Mouse (Mus musculus): ENCODE data around the gene Csrnp1. TPM values are rescaled to one million over a fixed set of nuclear protein-coding genes. Genes with fewer than 3 reads are reported as not detected.
A peak's percentile ranks its signal among the peaks of the same experiment; 100 is the strongest.

Csrnp1 gene
- total RNA-seq, 2 experiments from 2014 or later, result 8.9 to 11.9 TPM

GRCm38 (mm10) chr9:119951388-119951787 lies 33.1 kb downstream of the Csrnp1 start:
- DNase-seq (ENCODE audit: low spot score in 2 of 2), result no peak

DNA sequence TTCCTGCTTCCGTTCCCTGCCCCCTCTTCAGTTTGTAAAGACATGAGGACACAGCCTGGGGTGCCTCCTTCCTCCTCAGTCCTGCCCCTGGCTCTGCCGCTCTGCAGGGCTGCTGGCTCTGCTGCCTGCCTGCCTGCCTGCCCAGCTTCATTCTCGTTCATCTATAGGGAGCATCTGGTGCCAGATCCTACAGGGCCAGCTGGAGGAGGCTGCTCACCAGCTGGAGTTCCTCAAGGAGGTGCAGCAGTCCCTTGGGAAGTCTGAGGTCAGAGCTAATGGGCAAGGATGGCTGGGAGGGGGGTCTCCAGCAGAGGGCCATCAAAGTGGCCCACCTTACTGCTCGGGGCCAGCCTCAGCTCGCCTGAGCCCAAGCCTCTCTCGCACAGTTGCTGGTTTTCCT lies 34.0 kb downstream of the Csrnp1 start:
- DNase-seq (ENCODE audit: low spot score in 2 of 2), result no peak

DNA sequence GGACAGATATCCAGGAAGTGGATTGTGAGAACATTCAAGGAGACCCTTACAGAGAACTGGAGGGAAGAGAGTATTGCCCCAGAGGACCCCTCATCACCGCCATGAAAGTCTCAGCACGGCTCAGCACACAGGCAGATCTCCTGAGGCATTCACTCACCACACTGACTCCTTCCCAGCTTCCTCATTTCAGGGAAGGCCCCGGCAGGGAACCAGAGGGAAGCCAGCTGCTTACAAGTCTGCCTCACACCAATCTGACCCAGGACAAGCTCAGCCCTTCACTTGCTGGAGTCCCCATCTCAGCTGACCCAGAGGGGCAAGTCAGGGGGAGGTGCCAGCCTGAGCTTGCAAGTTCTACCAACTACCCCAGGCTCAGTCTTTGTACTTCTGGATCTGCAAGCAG lies 35.7 kb downstream of the Csrnp1 start:
- DNase-seq (ENCODE audit: low spot score in 2 of 2), result no peak

DNA sequence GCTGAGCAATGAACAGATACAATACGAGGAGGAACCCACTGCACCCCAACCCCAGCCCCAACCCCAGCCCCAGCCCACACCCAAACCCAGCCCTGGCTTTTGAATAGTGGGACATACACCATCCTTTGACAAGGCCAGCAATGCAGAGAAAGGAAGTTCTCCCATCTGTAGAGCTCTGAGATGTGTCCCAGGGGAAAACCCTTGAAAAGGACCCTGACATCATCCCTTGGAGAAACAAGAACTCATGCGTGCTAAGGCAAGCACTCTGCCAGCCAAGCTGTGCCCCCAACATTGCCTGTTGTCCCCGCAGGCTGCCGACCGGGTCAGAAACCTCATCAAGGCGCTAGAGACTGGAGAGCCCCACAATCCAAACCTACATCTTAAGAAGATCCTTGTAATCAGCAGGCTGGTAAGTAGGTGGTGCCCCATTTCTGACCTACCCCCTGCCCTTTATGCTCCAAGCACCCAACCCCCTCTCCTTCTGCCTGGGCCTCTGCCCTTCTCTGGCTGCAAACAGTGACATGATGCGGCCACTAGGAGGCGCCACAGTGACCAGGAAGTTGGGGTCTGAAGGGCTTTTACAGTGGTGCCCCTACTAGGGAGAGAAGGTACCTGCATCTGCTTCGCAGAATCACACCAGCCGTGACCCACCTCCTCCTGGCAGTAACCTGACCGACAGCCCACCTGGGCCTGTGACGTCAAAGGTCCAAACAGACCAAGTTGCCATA lies 39.1 kb downstream of the Csrnp1 start:
- DNase-seq (ENCODE audit: low spot score in 2 of 2), result no peak

- no peak for DNase-seq (ENCODE audit: low spot score in 2 of 2)
These were observed 41.1 kb downstream of the Csrnp1 start for GRCm38 (mm10) chr9:119943326-119943725.

DNA sequence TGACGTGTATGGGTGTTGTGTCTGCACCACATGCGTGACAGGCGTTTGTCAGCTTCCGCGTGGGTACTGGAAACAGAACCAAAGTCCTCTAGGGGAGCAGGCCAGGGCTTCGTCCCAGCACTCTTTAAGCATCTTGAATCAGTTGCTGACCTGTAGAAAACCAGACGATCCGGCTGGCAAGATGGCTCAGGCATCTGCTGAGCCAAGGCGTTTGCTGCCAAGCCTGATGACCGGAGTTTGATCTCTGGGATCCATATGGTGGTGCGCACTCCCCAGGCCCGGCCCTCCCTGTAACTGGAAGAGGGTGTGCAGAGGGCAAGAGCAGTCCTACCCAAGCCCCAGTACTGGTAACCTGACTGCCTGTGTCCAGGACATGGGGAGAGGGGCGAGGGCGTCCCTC lies 42.6 kb downstream of the Csrnp1 start:
- DNase-seq (ENCODE audit: low spot score in 2 of 2), result no peak

DNA sequence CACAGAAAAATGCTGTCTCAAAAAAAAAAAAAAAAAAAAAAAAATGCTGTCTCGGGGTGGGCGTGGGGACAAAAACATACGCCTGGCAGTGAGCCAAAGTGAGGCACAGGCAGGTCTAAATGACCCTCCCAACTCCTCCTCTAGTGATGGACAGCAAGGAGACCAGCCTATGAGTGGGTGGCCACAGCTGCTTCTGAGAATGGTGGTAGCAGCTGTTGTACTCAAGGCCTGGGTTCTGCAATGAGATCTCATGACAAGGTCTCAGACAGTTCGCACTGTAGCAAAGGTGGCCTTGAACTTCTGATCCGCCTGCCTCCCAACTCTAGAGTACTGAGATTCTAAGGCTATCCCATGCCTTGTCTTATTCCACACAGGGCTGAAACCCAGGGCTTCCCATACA lies 43.1 kb downstream of the Csrnp1 start:
- DNase-seq (ENCODE audit: low spot score in 2 of 2), result no peak

GRCm38 (mm10) chr9:119939646-119940045 lies 44.8 kb downstream of the Csrnp1 start:
- no peak for DNase-seq (ENCODE audit: low spot score in 2 of 2)

- no peak for DNase-seq (ENCODE audit: low spot score in 2 of 2)
These were observed 46.0 kb downstream of the Csrnp1 start for GRCm38 (mm10) chr9:119938496-119938895.

DNA sequence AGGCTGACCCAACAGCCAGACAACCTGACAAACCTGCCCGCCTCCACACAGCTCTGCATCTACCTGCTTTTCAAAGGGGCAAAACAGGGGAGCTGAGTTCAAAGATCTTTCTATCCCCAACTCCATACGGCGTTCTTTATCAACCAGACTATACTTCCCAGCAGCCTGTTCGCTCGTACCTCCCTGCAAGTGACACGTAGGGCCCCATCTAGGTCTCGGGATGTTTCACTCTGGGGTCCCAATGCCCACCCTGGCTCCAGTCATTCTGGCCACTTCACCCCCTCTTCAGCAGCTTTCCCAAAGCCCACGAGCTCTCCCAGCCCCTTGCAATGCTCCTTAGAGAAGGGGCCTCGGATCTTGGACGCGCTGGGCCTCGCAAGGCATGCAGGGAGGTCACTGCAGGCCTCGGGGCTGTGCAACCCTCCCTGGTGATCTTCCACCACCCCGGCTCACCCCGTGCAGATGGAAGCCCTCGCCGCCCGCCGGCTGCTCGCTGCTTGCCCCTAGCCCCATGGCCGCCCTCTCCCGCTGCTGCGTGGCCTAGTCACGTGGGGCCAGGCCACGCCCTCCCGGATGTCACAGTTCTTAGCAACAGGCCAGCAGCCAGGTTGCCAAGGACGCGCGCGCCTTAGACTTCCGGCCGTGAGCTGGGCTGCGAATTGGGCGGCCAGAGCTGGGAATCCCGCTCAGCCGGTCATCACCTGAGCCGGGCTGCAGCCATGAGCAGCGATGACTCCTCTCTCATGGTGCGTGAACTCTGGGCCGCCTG lies 47.3 kb downstream of the Csrnp1 start, which contains the start of the genes Gorasp1 and Ttc21a:
Gorasp1 (minus strand) TSS at position 561 of the 769 bp plus-strand sequence.
Ttc21a (plus strand) TSS at position 602 of the 769 bp plus-strand sequence.
- peak; percentile 88 to 93 for DNase-seq (ENCODE audit: low spot score in 2 of 2)

DNA sequence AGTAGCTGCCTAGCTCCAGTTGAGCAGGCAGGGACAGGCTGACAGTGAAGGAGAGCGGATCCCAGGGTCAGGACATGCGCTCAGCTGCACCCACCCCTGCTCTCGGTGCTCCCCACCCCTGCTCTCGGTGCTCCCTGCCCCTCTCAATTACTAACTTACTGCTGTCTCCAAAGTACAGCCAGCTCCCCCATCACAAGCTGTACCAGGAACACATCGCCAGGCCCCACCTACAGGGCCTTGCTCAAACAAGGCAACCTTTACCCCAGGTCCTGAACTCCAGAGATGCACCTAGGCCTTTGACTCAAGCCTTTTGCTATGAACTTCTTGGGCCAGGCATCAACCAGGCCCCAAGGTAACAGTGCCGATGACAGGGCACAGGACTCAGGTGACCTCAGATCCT lies 50.8 kb downstream of the Csrnp1 start:
- DNase-seq (ENCODE audit: low spot score in 2 of 2), result no peak

DNA sequence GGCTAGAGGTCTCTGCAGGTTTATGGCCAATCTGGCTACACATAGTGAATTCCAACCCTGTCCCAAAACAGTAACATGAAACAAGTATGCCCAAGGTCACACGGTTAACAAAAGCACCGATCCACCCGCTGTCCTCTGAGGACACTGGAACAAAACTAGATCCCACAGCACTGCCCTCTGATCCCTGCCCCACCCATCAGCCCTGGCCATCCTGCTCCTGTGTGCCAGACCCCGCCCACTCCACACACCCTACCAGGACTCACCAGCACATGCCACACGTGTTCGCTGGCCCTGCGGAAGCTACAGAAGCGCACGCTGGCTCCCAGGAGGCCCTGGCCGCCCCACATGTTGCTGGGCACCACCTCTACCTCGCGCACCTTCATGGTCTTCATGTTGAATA lies 52.1 kb downstream of the Csrnp1 start:
- DNase-seq (ENCODE audit: low spot score in 2 of 2), result no peak

- DNase-seq (ENCODE audit: low spot score in 2 of 2), result no peak
These were observed 58.0 kb downstream of the Csrnp1 start for GRCm38 (mm10) chr9:119926497-119926896.

DNA sequence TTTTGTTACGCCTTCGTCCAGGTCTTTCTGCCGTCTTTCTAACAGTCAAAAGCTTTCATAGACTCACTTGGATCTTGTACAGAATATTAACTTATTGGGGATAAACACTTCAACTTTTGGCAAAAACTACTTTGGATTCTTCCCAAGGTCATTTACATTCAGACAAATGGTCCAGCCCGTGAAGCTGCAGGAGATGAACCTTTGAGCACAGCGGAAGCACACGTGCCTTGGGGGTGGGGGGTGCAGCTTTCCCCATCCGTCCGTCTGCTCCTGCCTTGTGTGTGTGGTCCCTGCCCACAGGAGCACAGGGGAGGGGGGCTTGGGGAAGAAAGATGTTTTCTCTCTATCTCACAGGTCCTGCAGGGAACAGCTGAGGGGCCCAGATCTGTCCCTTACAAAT lies 58.7 kb downstream of the Csrnp1 start:
- DNase-seq (ENCODE audit: low spot score in 2 of 2), result no peak

DNA sequence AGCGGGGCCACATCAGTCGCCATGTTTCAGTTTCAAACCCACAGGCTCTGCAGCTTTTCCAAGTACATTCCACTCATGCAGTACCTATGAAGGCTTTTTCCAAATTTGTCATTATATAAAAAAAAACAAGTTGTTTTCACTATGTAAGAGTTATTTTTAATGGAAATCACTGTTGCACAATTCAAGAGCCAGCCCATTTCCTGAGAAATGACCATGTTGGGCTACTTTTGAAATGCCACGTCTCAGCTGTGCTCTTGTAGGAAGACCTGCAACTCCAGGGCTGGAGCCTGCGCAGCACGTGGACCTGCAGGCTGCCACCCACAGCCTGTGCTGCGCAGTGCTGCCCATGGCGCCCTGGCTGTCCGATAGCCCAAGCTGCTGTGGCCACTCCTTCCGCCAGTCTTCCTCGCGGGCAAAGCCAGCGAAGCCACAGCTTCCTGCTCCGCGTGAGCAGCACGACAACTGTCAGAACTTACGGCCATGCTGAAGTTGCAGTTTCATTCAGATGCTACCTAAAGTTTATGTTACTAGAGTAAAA lies 59.3 kb downstream of the Csrnp1 start:
- DNase-seq (ENCODE audit: low spot score in 2 of 2), result no peak

GRCm38 (mm10) chr9:119923462-119923861 lies 61.0 kb downstream of the Csrnp1 start:
- DNase-seq (ENCODE audit: low spot score in 2 of 2), result no peak

Other genes with a start within 250 kb of the Csrnp1 start
- under 1 TPM; 0.05 to 0.07 TPM for gene Scn11a, start 159.2 kb downstream of the Csrnp1 start, total RNA-seq (2021)
- gene Wdr48, start 89.8 kb downstream of the Csrnp1 start, total RNA-seq (2021), result 10 to 100 TPM; 63.1 to 65.8 TPM
- gene Gorasp1, start 47.1 kb downstream of the Csrnp1 start, total RNA-seq (2021), result 10 to 100 TPM; 33.2 to 34.1 TPM
- 1 to 10 TPM; 1.1 to 2.6 TPM for gene Ttc21a, start 47.1 kb downstream of the Csrnp1 start, total RNA-seq (2021)
- under 1 TPM; 0.14 to 0.41 TPM for gene Xirp1, start 38.9 kb upstream of the Csrnp1 start, total RNA-seq (2021)
- gene Cx3cr1, start 85.2 kb upstream of the Csrnp1 start, total RNA-seq (2021), result 10 to 100 TPM; 34.7 to 36.0 TPM
- not detected for gene Ccr8, start 107.5 kb upstream of the Csrnp1 start, total RNA-seq (2021)
- 10 to 100 TPM; 25.6 to 25.7 TPM for gene Slc25a38, start 125.7 kb upstream of the Csrnp1 start, total RNA-seq (2021)
- 100 to 1,000 TPM; 534 to 557 TPM for gene Rpsa, start 143.0 kb upstream of the Csrnp1 start, total RNA-seq (2021)
- gene Mobp, start 165.0 kb upstream of the Csrnp1 start, total RNA-seq (2021), result 100 to 1,000 TPM; 369 to 380 TPM

Measured in layer of hippocampus, postnatal 14 days (tissue).